Mouse (Mus musculus) E14TG2a.4 (cell line): ENCODE data around the gene Mrpl24.

Experiments used
- CTCF ChIP-seq: conservative IDR thresholded peaks from 2 replicates; pipeline ENCODE4 v1.5.1; 2014; ENCODE audit warnings: low read length
- NANOG ChIP-seq: IDR thresholded peaks from 2 replicates; pipeline ENCODE4 v1.6.1; 2014; ENCODE audit warnings: borderline replicate concordance, low read length, mixed read lengths
- POU5F1 ChIP-seq: IDR thresholded peaks from 2 replicates; pipeline ENCODE4 v1.6.1; 2014; ENCODE audit warnings: low read length, borderline replicate concordance

DNA sequence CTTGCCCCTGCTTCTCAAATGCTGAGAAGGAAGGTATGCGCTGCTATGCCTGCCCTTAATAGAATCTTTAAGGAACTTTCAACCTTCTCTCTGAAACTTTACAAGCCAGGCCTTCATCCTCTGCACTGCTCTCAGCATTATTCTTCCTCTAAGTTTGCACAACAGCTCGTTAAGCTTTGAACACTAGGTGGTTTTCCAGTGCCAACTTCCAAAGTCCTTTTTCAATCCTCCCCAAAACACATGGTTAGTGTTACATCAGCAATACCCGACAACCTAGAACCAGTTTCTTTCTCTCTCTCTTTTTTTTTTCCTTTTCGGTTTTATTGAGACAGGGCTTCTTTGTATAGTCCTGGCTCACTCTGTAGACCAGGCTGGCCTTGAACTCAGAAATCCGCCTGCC, 14.7 kb downstream of the Mrpl24 start:
- TF ChIP-seq CTCF (no peak), NANOG (no peak), POU5F1 (no peak)
